Mouse (Mus musculus) T-helper 2 cell (primary cell): Measurements from ENCODE around the gene Erf.

ENCODE experiments used
- in situ Hi-C: fragments of 300-600 bp; cut with MboI, MseI; formaldehyde crosslinking; loops from one replicate; pipeline ENCODE4 v1.15.1; 2025; ENCODE audit warnings: high pct_unique_total_duplicates

Gene Erf

GRCm38 (mm10) chr7:25250141-25250972 is at the start of gene Erf:
Erf (minus strand) TSS chr7:25250761.
- in situ Hi-C loops, result no loop called here

- in situ Hi-C loops, result loop anchor here (25.0 kb wide), 1 partner anchor 1515 kb away; the partner anchor contains the start of gene Cyp2g1
These were observed 47.1 kb upstream of the Erf start, which contains the start of gene Pafah1b3 for GRCm38 (mm10) chr7:25297454-25298325. Pafah1b3 (minus strand) TSS chr7:25297986.

GRCm38 (mm10) chr7:25296945-25297453 is 46.4 kb upstream of the Erf start:
- in situ Hi-C loops, result loop anchor here (25.0 kb wide), 1 partner anchor 1515 kb away; the partner anchor contains the start of gene Cyp2g1

GRCm38 (mm10) chr7:25294960-25295722 is 44.6 kb upstream of the Erf start:
- in situ Hi-C loops, result loop anchor here (25.0 kb wide), 1 partner anchor 1517 kb away; the partner anchor contains the start of gene Cyp2g1

- in situ Hi-C loops, result loop anchor here (25.0 kb wide), 1 partner anchor 1518 kb away; the partner anchor contains the start of gene Cyp2g1
These were observed 43.9 kb upstream of the Erf start for GRCm38 (mm10) chr7:25294495-25294894.

- in situ Hi-C loops, result loop anchor here (25.0 kb wide), 1 partner anchor 1519 kb away; the partner anchor contains the start of gene Cyp2g1
These were observed 42.7 kb upstream of the Erf start for GRCm38 (mm10) chr7:25293191-25293739.

- in situ Hi-C loops, result loop anchor here (25.0 kb wide), 1 partner anchor 1520 kb away; the partner anchor contains the start of gene Cyp2g1
These were observed 41.5 kb upstream of the Erf start for GRCm38 (mm10) chr7:25292107-25292506.

- in situ Hi-C loops, result loop anchor here (25.0 kb wide), 1 partner anchor 1521 kb away; the partner anchor contains the start of gene Cyp2g1
These were observed 40.4 kb upstream of the Erf start for GRCm38 (mm10) chr7:25290911-25291310.

- in situ Hi-C loops, result loop anchor here (25.0 kb wide), 1 partner anchor 1522 kb away; the partner anchor contains the start of gene Cyp2g1
These were observed 39.9 kb upstream of the Erf start for GRCm38 (mm10) chr7:25290463-25290862.

- in situ Hi-C loops, result loop anchor here (25.0 kb wide), 1 partner anchor 1522 kb away; the partner anchor contains the start of gene Cyp2g1
These were observed 39.4 kb upstream of the Erf start for GRCm38 (mm10) chr7:25289925-25290324.

- in situ Hi-C loops, result loop anchor here (25.0 kb wide), 1 partner anchor 1524 kb away; the partner anchor contains the start of gene Cyp2g1
These were observed 38.2 kb upstream of the Erf start for GRCm38 (mm10) chr7:25288721-25289120.

- in situ Hi-C loops, result loop anchor here (25.0 kb wide), 1 partner anchor 1524 kb away; the partner anchor contains the start of gene Cyp2g1
These were observed 37.5 kb upstream of the Erf start for GRCm38 (mm10) chr7:25288011-25288410.

GRCm38 (mm10) chr7:25286989-25287388 is 36.4 kb upstream of the Erf start:
- in situ Hi-C loops, result loop anchor here (25.0 kb wide), 1 partner anchor 1525 kb away; the partner anchor contains the start of gene Cyp2g1

GRCm38 (mm10) chr7:25285511-25286238 is 35.1 kb upstream of the Erf start:
- in situ Hi-C loops, result loop anchor here (25.0 kb wide), 1 partner anchor 1527 kb away; the partner anchor contains the start of gene Cyp2g1

GRCm38 (mm10) chr7:25284766-25285165 is 34.2 kb upstream of the Erf start:
- in situ Hi-C loops, result loop anchor here (25.0 kb wide), 1 partner anchor 1528 kb away; the partner anchor contains the start of gene Cyp2g1

- in situ Hi-C loops, result loop anchor here (25.0 kb wide), 1 partner anchor 1528 kb away; the partner anchor contains the start of gene Cyp2g1
These were observed 33.6 kb upstream of the Erf start for GRCm38 (mm10) chr7:25284171-25284570.

- in situ Hi-C loops, result loop anchor here (25.0 kb wide), 1 partner anchor 1529 kb away; the partner anchor contains the start of gene Cyp2g1
These were observed 33.1 kb upstream of the Erf start for GRCm38 (mm10) chr7:25283637-25284036.

GRCm38 (mm10) chr7:25282731-25283211 is 32.2 kb upstream of the Erf start:
- in situ Hi-C loops, result loop anchor here (25.0 kb wide), 1 partner anchor 1530 kb away; the partner anchor contains the start of gene Cyp2g1
